Mouse (Mus musculus) thymus, postnatal 10 days (tissue): ENCODE measurements around the gene Gm10272.
"Not testable (repeated sequence)": the region's sequence is repeated elsewhere in the genome, so short reads cannot be mapped to it uniquely, and the experiment has no call there.

ENCODE experiments used
- DNase-seq, 2 experiments: peaks; one replicate each; pipeline ENCODE4 v3.0.0; 2021; ENCODE audit warnings: low spot score in 2 of 2

Gm10272 gene

DNA sequence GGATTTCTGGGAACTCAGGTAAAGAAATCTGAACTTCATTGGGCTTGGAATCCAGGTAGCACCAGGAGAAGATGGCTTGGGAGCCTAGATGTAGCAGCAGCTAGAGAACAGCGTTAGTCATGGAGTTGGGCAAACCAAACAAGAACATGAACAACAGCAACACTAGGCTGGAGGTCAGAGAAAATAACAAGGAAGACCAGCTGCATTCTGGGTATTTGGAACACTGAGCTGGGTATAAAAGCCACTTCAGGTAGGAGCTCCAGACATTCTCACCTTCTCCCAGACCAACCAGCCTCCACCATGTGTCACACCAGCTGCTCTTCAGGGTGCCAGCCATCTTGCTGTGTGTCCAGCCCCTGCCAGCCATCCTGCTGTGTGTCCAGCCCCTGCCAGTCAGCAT, at the start of gene Gm10272:
Gene Gm10272, plus strand, starts transcription at position 301 of the 400 bp plus-strand sequence.
- no peak for DNase-seq

DNA sequence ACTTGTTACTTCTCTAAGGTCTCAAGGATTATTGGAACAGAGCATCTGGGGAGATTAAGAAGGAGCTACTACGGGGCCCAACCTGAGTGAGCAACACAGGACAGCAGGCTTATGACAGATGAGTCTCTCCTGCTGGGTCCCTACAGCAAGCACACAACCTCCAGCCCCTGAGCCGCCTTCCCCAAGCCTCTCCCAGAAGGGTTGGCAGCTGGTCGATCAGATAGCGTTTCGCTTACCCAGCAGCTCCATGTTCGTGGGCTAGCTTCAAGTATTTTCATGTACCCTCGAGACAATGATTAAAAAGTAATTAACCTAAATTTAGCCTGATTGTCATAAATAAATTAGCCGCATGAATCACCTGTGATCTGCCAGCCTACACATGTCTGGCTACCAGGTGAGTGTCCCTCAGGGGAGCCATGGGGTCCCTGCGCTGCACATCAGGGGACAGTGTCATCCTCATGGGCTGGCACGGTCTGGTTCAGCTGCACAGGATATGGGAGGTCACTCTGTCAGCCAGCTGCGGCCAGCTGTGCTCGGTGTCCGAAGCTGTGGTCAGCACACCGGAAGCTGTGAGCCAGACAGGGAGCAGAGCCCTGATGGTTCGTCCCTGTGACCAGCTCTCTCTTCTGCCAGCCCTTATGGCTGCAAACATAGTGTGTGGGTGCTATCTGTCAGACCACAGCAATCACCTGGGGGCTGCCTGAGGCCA, 48.0 kb upstream of the Gm10272 start:
- DNase-seq = no peak

DNA sequence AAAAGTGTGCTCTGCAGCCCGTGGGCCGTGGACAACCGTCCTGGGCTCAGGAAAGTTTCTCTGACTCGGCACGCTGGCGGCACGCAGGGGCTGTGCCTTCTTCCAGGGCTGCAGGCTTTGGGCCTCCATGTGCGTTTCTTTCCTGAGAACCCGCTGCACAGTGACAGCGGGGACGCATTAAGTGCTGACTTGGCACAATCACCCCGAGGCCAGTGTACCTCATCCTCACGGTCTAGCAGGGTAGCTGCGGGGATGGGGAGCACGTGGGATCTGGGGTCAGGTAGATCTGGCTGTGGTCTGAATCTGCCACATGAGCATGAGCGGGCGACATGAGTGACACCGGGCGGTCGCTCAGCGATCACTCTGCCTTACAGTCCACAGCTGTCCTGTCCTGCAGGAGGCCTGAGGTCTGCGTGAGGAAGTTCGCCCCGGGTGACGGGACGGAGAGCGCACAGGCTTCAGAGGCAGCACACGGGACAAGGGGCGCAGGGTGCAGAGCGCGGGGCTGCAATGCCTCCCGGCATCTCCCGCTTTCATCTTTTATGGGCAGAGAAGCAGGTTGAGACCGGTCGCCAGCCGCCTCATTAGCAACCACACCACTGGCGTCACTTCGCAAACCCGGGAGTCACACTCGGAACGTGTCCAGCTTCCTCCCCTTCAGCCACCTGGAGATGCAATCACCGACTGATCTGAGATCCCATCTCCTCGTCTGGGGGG, 42.3 kb upstream of the Gm10272 start:
- DNase-seq = no peak

DNA sequence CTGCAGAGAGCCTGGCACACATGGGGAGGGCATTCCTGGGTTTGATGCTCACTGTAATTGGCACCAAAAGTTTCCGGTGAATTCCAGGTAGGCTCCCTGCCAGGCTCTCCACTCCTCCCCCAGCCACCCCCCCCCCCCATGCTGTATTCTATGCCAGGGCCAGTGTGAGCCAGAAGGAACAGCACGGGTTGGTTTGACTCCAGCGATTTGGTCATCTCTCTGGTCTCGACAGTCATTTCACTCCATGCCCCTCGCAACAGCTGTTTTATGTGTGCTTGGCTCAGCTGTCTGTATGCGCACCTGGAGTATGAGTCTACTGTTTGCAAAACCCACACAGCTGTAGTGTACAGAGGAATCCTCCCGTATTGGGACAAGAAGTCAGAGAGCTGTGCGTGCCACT, 40.1 kb upstream of the Gm10272 start:
- peak; percentile 16 to 21 for DNase-seq

GRCm38 (mm10) chr10:77667402-77667801, 39.0 kb upstream of the Gm10272 start:
- DNase-seq = no peak

- DNase-seq = no peak
Measured at GRCm38 (mm10) chr10:77670710-77671109, 35.7 kb upstream of the Gm10272 start.

DNA sequence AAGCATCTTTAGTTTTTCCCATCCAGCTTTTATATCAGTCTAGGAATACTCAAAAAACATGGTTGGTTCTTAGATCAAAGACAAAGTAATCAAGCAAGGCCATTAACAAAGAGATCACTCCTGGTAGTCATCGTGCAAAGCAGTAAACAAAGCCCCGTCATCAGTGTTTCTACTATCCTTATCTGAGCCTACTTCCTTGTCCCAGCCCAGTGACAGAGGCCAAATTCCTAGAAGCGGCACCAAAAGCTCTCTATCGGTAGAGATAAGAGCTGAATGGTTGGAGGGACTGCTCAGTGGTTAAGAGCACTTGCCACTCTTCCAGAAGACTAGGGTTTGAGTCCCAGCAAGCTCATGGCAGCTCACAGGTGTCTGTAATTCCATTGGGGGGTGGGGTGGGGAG, 34.9 kb upstream of the Gm10272 start:
- no peak for DNase-seq

GRCm38 (mm10) chr10:77673765-77674164, 32.7 kb upstream of the Gm10272 start:
- DNase-seq = peak; percentile 35 to 56

- peak in 1 of 2 experiments; percentile 26 for DNase-seq
Measured at GRCm38 (mm10) chr10:77677562-77677961, 28.9 kb upstream of the Gm10272 start.

GRCm38 (mm10) chr10:77682994-77683393, 23.4 kb upstream of the Gm10272 start:
- DNase-seq = no peak

DNA sequence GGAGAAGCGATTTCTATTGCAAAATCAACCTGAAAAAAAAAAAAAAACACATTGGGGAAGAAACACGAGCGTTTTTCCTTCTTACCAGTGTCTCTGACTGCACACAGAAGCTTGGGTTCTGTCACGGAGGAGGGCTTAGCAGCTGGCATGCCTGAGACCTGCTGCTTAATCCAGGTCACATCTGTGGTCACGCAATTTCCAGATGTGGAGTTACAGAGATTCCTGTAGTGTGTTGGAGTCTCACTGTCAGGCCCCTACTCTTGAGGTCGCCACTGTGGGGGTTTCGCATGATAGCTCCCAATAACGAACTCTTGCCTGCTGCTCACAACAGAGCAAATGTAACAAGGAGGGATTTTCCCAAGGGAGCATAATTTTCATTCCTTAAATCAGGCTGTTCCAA, 22.2 kb upstream of the Gm10272 start:
- no peak for DNase-seq

DNA sequence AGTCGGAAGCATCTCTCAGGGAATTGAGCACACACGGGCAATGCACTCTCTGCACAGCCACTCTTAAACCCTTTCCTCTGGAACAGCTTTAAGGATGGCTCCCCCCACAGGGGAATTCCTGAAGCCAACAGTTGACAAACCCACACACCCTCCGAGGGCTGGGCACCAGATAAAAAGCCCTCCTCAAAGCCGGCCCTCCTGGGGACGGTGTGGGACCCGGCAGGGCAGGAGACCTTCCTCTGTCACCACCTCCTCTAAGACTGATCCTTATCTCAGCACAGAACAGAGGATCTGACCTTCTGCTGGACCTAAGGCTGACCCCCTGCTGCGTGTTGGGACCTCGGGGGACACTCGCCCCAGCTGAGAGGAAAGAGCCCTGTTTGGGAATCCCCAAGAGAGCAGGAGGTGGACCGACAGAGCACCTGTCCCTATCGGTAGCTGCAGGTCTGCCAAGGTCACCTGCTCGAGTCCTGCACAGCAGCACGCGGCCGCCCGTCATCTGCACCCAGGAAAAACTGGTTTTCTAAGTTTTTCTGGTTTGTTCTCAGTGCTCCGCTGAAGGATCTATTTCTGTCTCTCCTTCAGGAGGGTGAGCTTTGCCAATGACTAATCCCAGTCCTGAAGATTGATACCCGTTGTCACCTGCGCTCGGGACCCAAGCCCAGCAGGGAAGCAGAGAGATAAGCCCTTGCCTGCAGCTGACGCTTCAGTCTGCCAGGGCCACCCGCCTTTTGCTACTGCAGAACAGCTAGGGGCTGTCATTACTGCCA, 20.3 kb upstream of the Gm10272 start, which contains the start of gene Tspear:
Gene Tspear, plus strand, starts transcription at position 675 of the 770 bp plus-strand sequence.
- DNase-seq = no peak

DNA sequence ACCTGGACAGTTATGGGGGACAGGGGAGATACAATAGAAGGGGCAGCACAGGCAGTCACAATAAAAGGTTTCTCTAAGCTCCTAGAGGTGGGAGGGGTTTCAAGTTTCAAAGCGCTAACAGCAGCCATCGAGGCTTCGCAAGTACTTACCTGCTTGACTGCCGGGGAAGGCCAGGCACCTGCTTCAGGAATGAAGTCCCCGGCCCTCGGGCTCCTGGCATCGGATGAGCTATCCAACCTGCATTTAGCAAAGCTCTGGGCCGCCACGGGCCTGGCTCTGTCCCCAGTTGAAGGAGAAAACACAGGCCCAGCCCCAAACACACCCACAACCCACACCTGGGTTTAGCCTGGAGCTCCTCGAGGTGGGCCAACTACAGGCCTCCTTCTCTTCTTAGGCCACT, 19.4 kb upstream of the Gm10272 start:
- no peak for DNase-seq

GRCm38 (mm10) chr10:77690356-77690807, 16.0 kb upstream of the Gm10272 start, which contains the start of gene Gm19402:
TSS of gene Gm19402 (minus strand) at chr10:77690757.
- not testable (repeated sequence) for DNase-seq

DNA sequence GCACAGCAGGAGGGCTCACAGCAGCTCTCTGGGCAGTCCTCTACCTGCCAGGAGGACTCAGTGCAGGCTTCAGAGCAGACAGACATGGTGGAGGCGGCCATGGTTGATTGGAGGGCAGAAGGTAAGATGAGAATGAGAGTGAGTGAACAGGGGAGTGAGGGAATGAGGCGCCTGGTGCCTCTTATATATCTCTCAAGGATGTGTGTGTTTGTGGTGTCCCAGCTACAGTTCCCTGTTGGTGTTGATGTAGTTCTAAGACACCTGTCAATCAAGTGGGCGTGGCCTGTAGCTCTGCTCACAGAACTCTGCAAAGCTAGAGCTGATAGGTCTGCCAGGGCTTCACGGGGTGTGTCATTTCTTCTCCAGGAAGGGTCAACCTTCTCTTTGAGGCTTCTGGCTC, 9.3 kb upstream of the Gm10272 start, which contains the start of gene Gm9508:
Gene Gm9508, minus strand, starts transcription at position 101 of the 400 bp plus-strand sequence.
- no peak for DNase-seq

GRCm38 (mm10) chr10:77709831-77710230, 3.4 kb downstream of the Gm10272 start:
- DNase-seq = no peak

DNA sequence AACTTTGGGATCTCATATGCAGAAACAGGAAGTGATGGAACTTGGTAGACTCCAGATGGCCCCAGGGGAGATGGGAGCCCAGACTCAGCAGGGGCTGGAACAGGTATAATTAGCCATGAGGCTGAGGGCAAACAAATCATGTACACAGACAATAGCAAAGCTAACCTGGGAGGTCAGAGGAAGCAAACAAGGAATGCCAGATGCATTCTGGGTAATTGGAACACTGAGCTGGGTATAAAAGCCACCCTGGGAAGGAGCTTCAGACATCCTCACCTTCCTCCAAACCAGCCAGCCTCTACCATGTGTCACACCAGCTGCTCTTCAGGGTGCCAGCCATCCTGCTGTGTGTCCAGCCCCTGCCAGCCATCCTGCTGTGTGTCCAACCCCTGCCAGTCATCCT, 4.7 kb downstream of the Gm10272 start, which contains the start of gene Gm10024:
Gene Gm10024, plus strand, starts transcription at position 301 of the 400 bp plus-strand sequence.
- not testable (repeated sequence) for DNase-seq

GRCm38 (mm10) chr10:77713734-77714133, 7.3 kb downstream of the Gm10272 start:
- DNase-seq = no peak

- DNase-seq = no peak
Measured at GRCm38 (mm10) chr10:77715507-77715906, 9.1 kb downstream of the Gm10272 start, which contains the start of gene Gm10142. TSS of gene Gm10142 (plus strand) at chr10:77715807.

GRCm38 (mm10) chr10:77720299-77720698, 13.9 kb downstream of the Gm10272 start, which contains the start of gene Krtap12-1:
TSS of gene Krtap12-1 (plus strand) at chr10:77720599.
- not testable (repeated sequence) for DNase-seq

- DNase-seq = no peak
Measured at GRCm38 (mm10) chr10:77724855-77725254, 18.4 kb downstream of the Gm10272 start.

DNA sequence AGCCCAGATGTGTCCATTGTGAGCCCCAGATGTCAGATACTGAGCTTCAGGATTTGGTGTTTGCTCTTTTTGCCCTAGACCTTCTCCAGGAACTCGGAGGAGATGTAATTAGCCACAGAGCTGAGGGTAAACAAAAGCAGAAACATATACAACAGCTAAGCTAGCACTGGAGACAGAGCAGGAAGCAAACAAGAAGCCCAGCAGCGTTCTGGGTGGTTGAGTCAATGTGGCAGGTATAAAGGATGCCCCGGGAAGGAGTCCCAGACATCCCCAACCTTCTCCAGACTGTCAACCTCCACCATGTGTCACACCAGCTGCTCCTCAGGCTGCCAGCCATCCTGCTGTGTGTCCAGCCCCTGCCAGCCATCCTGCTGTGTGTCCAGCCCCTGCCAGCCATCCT, 19.8 kb downstream of the Gm10272 start, which contains the start of gene Gm10100:
Gene Gm10100, plus strand, starts transcription at position 301 of the 400 bp plus-strand sequence.
- no peak for DNase-seq
